Mouse (Mus musculus): ENCODE measurements around the gene Edc3.

The Edc3 gene

GRCm38 (mm10) chr9:57708068-57708719 is at the start of gene Edc3:
Edc3 (plus strand) TSS chr9:57708540.
- DNase-seq = peak; percentile 97

GRCm38 (mm10) chr9:57658970-57659369 is 49.4 kb upstream of the Edc3 start:
- no peak for DNase-seq

DNA sequence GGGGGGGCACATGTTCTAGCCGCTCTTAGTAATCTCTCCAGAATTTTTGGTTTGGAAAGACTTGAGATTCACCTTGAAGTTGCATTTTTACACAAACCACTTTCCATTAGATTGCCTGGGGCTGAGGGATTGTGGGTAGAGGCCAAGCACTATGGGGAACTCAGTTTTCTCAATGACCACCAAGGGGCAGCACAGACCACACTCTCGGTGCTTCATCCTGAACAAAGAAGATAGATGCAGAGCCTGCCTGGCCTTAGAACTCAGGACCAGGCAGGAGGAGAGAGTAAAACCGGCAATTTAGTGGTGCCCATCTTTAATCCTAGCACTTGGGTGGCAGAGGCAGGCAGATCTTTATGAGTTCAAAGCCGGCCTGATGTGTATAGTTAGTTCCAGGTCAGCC is 48.6 kb upstream of the Edc3 start:
- peak; percentile 90 for DNase-seq

DNA sequence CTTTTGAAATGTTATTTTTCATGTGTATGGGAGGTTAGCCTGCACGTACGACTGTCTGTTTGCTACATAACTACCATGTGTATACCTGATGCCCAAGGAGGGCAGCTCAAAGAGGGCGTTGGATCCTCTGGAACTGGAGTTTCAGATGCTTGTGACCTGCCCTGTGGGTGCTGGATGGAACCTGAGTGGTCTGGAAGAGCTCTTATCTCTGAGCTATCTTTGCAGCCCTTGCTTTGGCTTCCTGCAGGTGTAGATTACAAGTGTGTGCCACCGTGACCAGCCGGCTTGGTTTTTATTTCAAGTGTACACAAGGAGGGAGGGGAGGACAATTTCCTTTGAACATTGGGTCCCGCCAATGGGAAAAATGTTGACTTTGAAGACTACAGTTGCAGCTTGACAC is 47.8 kb upstream of the Edc3 start:
- DNase-seq = no peak

GRCm38 (mm10) chr9:57661552-57661951 is 46.8 kb upstream of the Edc3 start:
- peak; percentile 26 for DNase-seq

- no peak for DNase-seq
Measured at GRCm38 (mm10) chr9:57664616-57665015, 43.7 kb upstream of the Edc3 start.

DNA sequence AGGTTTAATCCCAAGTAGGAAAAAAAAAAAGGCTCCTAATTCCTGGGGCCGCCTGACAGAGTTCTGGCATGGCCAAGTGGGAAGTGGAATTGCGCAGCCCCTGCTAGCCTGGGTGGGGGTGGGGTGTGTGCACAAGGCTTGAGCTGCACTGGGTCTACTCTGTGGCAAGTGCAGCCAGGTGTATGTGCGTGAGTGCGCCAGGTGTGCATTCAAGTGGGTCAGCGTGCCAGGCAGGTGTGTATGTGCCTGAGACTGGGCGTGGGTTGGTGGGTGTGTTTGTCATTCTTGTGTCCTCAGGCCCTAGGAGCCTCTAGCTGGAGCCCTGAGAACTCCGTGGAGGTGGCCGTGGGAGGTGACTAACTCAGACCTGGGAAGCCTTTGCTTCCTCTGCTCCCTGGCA is 41.8 kb upstream of the Edc3 start:
- no peak for DNase-seq

DNA sequence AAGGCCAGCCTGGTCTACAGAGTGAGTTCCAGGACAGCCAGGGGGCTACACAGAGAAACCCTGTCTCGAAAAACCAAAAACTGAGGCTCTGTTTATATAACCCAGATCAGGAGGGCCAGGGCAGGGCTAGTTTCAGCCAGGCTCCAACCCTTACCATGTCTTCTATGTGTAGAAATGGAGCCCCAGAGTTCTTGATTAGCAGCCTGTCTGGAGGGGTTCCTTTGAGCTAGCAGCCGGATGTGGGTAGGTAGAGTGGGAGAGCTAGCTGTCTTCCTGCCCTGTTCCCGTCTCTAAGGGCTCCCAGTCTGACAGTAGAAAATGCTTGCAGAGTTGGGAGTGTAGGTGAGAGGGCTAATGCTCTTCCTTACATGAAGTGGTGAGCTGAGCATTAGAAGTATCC is 41.2 kb upstream of the Edc3 start:
- DNase-seq = no peak

GRCm38 (mm10) chr9:57667817-57668216 is 40.5 kb upstream of the Edc3 start:
- DNase-seq = peak; percentile 88

- DNase-seq = no peak
Measured at GRCm38 (mm10) chr9:57668277-57668676, 40.1 kb upstream of the Edc3 start.

DNA sequence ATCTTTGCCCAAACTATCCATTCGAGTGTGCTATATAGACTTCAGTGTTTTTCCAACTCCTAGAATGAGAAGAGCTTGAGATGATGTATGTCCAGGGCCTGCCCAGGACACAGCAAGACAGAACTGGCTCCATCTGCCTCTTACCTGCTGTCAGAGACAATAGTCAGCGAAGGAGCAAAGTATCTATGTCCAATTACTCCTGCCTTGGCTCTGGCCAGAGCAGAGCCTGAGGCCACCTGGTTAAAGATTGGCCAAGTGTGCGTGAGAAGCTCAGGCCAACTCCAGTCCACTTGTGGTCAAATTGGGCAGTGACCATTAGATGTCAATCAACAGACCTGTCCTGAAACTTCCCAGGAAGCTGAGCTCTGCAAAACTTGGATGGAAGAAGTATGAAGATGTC is 38.8 kb upstream of the Edc3 start:
- no peak for DNase-seq

- DNase-seq = no peak
Measured at GRCm38 (mm10) chr9:57671037-57671436, 37.3 kb upstream of the Edc3 start.

- DNase-seq = no peak
Measured at GRCm38 (mm10) chr9:57671500-57671899, 36.8 kb upstream of the Edc3 start.

DNA sequence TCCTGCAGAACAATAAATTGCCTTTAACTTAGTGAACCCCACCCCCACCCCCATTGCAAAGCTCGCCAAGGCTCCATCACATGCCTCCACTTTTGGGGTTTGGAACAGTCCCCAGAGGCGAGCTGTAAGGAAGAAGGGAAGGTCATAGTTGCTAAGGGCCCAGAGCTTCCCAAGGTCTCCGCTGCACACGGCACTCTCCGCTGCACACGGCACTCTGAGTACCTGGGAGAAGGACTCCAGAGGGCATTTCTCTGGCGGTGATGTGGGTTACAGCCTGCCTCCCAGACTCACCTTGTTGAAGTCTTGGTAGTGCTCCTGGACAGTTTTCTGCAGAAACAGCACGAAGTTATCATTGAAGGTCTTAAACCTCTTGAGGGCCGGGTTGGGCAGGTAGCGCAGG is 26.9 kb upstream of the Edc3 start:
- no peak for DNase-seq

DNA sequence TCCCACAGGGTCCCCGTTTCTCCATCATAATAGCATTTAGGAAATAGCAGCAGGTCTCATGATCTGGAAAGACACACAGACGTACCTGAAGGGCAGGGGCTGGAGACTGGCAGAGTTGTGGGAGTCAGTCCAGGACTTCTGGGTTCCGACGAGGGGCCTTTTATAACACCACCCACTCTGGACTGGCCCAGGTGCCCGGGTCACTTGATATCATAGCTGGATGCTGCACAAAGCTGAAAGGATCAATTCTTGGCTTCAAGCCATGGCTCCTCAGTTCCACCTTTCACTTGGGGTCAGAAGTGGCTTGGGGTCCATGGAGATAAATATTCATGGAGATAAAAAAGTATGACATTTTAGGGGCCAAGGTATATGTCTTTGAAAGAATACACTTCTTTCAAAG is 24.8 kb upstream of the Edc3 start, which contains the start of gene Cyp1a2:
Gene Cyp1a2 (minus strand): TSS at position 184 of the 400 bp plus-strand sequence.
- no peak for DNase-seq

DNA sequence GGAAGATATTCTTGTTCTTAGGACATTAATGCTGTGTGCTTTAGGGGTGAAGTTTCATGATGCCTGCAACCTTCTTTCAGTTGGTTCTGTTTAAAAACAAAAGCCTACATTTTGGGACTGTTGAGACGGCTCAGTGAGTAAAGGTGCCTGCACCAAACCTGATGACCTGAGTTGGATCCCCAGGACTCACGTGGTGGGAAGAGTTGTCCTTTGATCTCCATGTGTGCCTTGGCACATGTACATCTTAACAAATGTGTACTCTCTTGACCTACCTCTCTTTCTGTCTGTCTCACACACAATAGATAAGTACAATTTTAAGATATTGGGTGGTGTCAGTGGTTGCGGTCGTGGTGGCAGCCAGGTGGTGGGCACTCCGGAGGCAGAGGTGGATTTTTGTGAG is 22.3 kb upstream of the Edc3 start:
- DNase-seq = no peak

DNA sequence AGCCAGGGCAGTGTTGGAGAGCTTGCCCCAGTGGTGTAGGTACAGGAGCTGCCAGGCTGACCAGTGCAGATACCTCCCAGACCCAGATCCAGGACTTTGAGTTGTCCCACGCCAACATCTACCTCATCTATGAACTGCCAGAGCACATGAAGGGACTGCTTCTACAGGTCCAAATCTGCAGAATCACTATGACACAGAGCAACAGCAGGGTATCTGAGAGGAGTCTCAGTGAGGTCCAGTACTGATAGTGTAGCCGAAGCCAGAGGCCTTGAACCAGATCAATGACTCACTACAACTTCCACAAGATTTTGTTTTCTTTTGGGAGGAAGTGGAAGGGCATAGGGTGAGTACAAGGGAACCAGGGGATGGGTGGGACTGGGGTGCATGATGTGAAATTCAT is 20.6 kb upstream of the Edc3 start, which contains the start of gene Cyp1a1:
Gene Cyp1a1 (plus strand): TSS at position 178 of the 400 bp plus-strand sequence.
- DNase-seq = no peak

- peak; percentile 83 for DNase-seq
Measured at GRCm38 (mm10) chr9:57688158-57688557, 20.2 kb upstream of the Edc3 start.

DNA sequence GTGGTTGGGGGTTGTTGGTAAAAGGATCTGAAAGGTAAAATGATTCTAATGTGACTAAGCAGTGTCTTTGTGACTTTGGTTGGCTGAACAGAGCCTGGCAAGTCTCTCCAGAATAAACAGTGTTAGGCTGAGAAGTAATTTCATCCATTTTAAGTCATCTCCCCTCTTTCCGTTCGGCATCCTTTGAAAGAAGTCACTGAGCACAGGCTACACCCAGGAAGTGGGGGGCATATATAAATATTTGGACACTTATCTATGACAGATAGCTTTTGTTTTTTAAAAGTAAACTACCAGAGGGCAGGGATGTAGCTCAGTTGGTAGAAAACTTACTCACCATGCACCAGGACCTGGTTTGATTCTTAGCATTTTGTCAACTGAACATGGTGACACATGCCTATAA is 19.7 kb upstream of the Edc3 start:
- peak; percentile 41 for DNase-seq

DNA sequence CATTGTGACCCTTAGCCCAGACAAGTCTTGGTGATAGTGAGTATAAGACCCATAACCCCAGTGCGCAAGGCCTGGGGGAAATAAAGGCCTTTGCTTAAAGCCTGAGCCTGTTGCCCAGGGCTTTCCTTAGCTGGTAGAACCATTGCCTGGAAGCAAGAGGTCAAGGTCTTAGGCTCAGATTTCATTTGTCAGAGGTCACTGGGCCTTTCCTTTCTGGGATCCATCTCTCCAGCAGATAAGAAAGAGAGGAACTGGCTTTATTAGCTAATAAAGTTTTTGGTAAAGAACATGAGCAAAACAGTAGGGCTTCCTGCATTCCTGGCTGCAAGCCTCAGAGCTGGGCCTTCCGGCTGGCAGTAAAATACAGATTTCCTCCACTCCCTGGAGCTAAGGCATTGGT is 14.2 kb upstream of the Edc3 start:
- DNase-seq = no peak

DNA sequence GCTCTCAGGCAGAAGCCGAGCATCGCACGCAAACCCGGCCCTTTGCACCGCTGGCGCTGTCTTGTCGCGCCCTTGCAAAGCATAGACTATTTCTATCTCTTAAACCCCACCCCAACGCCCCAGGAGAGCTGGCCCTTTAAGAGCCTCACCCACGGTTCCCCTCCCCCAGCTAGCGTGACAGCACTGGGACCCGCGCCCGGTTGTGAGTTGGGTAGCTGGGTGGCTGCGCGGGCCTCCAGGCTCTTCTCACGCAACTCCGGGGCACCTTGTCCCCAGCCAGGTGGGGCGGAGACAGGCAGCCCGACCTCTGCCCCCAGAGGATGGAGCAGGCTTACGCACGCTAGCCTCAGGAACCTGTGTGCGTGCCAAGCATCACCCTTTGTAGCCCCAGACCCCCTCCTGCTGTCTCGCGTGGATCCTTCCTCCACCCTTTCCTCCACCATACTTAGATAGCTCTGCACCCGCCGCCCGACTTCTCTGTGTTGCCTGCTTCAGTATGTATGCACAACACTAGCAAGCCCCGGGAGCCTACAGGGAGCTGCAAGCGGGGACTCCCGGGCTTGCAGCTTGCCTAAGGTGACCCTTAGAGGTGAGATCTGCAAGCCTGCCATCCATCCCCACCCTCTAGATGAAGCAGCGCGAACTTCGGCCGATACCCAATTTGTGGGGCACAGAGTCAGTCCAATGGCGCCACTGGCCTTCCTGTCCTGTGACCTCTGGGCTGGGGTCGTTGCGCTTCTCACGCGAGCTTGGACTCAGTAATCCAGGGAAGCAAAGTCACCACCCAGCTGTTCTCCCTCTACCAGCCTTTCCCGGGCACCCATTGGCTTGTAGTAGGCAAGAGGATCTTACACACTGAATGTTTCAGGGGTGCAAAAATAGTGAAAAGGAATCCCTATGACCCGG is 11.7 kb upstream of the Edc3 start:
- DNase-seq = peak; percentile 75

- DNase-seq = no peak
Measured at GRCm38 (mm10) chr9:57697380-57697779, 11.0 kb upstream of the Edc3 start.

GRCm38 (mm10) chr9:57698466-57699150 is 9.7 kb upstream of the Edc3 start:
- peak; percentile 51 for DNase-seq

DNA sequence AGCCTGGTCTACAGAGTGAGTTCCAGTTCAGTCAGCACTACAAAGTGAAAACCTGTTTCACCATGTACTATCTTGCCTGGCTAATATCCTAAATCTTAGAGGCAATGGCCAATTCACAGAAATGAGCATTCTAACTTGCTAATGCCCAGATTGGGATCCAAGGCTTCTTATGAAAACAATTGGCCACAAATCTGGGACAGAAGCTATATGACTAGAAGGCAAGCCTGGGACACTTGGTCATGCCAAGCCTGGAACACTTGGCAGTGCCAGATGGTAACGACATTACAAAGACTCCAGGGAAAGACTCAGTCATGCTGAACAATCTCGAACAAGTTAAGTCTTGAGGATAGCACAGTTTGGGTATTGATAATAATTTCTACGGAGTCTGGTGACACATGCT is 1.8 kb upstream of the Edc3 start:
- DNase-seq = no peak
